Mouse (Mus musculus) neural tube, embryonic 14.5 days (tissue): ENCODE measurements around the gene Lrp1. TPM values are rescaled to one million over a fixed set of nuclear protein-coding genes. Genes with fewer than 3 reads are reported as not detected.

Source experiments
- polyA plus RNA-seq: library from polyadenylated mRNA; unstranded; fragments of >200 nt; fragmentation: Nextera tagmentation; extraction: Ambion mirVana; gene quantifications from 2 replicates; pipeline ENCODE4 v1.2.1, GENCODE M21; 2014

Gene Lrp1
- polyA plus RNA-seq, 1 experiment from 2014 or later: 110 TPM

Other genes starting within 250 kb of the Lrp1 start
- gene R3hdm2, start 240.8 kb downstream of the Lrp1 start, polyA plus RNA-seq: 35.9 and 36.2 TPM in 2 replicates
- gene Stac3, start 119.5 kb downstream of the Lrp1 start, polyA plus RNA-seq: 0.31 TPM in 1 of 2 replicates, not detected in the other
- gene Ndufa4l2, start 106.2 kb downstream of the Lrp1 start, polyA plus RNA-seq: 9.7 and 13.5 TPM in 2 replicates
- 44.9 and 46.8 TPM in 2 replicates for gene Shmt2, start 98.7 kb downstream of the Lrp1 start, polyA plus RNA-seq
- 80.1 and 80.4 TPM in 2 replicates for gene Nxph4, start 86.6 kb downstream of the Lrp1 start, polyA plus RNA-seq
- gene Stat6, start 21.8 kb upstream of the Lrp1 start, polyA plus RNA-seq: 1.8 and 5.3 TPM in 2 replicates
- gene Nemp1, start 45.8 kb upstream of the Lrp1 start, polyA plus RNA-seq: 3.0 and 3.4 TPM in 2 replicates
- gene Nab2, start 47.4 kb upstream of the Lrp1 start, polyA plus RNA-seq: 0.79 and 2.2 TPM in 2 replicates
- 0.28 and 1.1 TPM in 2 replicates for gene Myo1a, start 84.0 kb upstream of the Lrp1 start, polyA plus RNA-seq
- 0.32 TPM in 1 of 2 replicates, not detected in the other for gene Tac2, start 103.3 kb upstream of the Lrp1 start, polyA plus RNA-seq
- gene Zbtb39, start 118.4 kb upstream of the Lrp1 start, polyA plus RNA-seq: 4.8 TPM in 2 replicates
- 0.13 and 0.33 TPM in 2 replicates for gene Gpr182, start 130.6 kb upstream of the Lrp1 start, polyA plus RNA-seq
- gene Rdh1, start 138.6 kb upstream of the Lrp1 start, polyA plus RNA-seq: not detected in 2 replicates
- gene Rdh16f1, start 138.6 kb upstream of the Lrp1 start, polyA plus RNA-seq: 0.25 TPM in 1 of 2 replicates, not detected in the other
- 0.22 TPM in 1 of 2 replicates, not detected in the other for gene Rdh9, start 155.2 kb upstream of the Lrp1 start, polyA plus RNA-seq
- gene Rdh16, start 180.0 kb upstream of the Lrp1 start, polyA plus RNA-seq: not detected in 2 replicates
- gene Rdh19, start 228.8 kb upstream of the Lrp1 start, polyA plus RNA-seq: not detected in 2 replicates
- gene Rdh16f2, start 245.3 kb upstream of the Lrp1 start, polyA plus RNA-seq: not detected in 2 replicates